Mouse (Mus musculus): ENCODE results near the gene Sh2b3. TPM values are rescaled to one million over a fixed set of nuclear protein-coding genes. Genes with fewer than 3 reads are reported as not detected.

Gene Sh2b3
- total and polyA plus RNA-seq, 3 experiments = 22.8 to 38.3 (median 35.4) TPM

DNA sequence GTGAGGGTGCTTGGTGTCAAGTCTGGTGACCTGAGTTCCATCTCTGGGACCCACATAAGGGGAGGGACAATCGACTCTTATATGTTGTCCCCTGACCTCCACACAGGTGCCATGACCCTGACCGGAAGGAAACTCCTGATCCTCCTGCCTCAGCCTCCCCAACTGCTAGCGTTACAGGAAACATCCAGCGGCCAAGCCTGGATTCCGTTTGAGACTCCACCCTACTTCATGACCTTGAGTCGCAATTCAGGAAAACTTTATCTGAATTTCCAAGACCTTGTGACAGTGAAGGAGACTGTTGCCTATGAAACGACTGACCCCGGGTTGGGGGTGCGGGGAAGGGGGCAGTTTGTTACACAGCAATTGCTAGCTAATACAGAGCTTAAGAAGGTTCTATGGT, 4.1 kb upstream of the Sh2b3 start:
- no peak for TF ChIP-seq SMC3 (IDR thresholded peaks at IDR 0.05; ENCODE audit: low read depth, low read length)
- no peak for TF ChIP-seq NRF1 (IDR thresholded peaks at IDR 0.05; ENCODE audit: low read depth, low read length)
- no peak for TF ChIP-seq POLR2A (IDR thresholded peaks at IDR 0.05; ENCODE audit: low read depth, low read length)
- TF ChIP-seq ZC3H11A (IDR thresholded peaks at IDR 0.05; ENCODE audit: low read depth, low read length) = no peak
- no peak for TF ChIP-seq E2F4 (IDR thresholded peaks at IDR 0.05; ENCODE audit: insufficient replicate concordance, low read depth, low read length)
- no peak for TF ChIP-seq JUN (IDR thresholded peaks at IDR 0.05; ENCODE audit: insufficient read depth, low read depth, low read length)
- TF ChIP-seq UBTF (IDR thresholded peaks at IDR 0.05; ENCODE audit: low read depth, low read length) = no peak
- TF ChIP-seq KAT2A (IDR thresholded peaks at IDR 0.05; ENCODE audit: insufficient replicate concordance, low read length) = no peak
- no peak for TF ChIP-seq CTCF (conservative IDR thresholded peaks at IDR 0.05 in 1 of 2, IDR thresholded peaks at IDR 0.05 in 1 of 2; ENCODE audit: low read depth in 2 of 2, low read length in 2 of 2)
- TF ChIP-seq MXI1 (IDR thresholded peaks at IDR 0.05; ENCODE audit: low read depth, low read length) = no peak
- TF ChIP-seq ZKSCAN1 (IDR thresholded peaks at IDR 0.05; ENCODE audit: borderline replicate concordance, low read depth, low read length) = no peak
- no peak for TF ChIP-seq MAX (IDR thresholded peaks at IDR 0.05; ENCODE audit: low read length)
- no peak overlapping the region for H3K4me3 ChIP-seq (replicated peaks in 1 of 3; ENCODE audit: low read depth in 2 of 3, low read length in 2 of 3, poor library complexity in 1 of 3)
- peaks cover 13 to 38% of the 10 kb centered on the region in 2 experiments for H3K4me1 ChIP-seq (ENCODE audit: control insufficient read depth in 1 of 2, insufficient read depth in 2 of 2)
- H3K4me2 ChIP-seq (ENCODE audit: insufficient read depth, low read depth, poor library complexity, severe bottlenecking) = no peak overlapping the region
- no peak for DNase-seq (ENCODE audit: extremely low read depth)
- H3K27me3 ChIP-seq (replicated peaks) = peaks cover 25% of the 10 kb centered on the region
- H3K9me3 ChIP-seq (replicated peaks; ENCODE audit: low read length) = peaks cover 8% of the 10 kb centered on the region
- dilution Hi-C loops (cut with MboI; ENCODE audit: extremely low pct_ligation_motif_present, extremely low pct_unique_long_range_greater_than_20kb, low sequenced_read_pairs) = no loop called here
- no peak overlapping the region for H3K9ac ChIP-seq (ENCODE audit: insufficient read depth, low read depth)
- in situ Hi-C loops (cut with MboI; ENCODE audit: low pct_ligation_motif_present, low pct_unique_long_range_greater_than_20kb, low sequenced_read_pairs) = no loop called here
- H3K79me2 ChIP-seq (replicated peaks; ENCODE audit: control insufficient read depth, extremely low read depth, insufficient read depth, poor library complexity, severe bottlenecking) = no peaks in the 10 kb centered on the region
- H3K27ac ChIP-seq (ENCODE audit: insufficient read depth, low read depth) = no peak overlapping the region
- H3K36me3 ChIP-seq (replicated peaks in 1 of 2; ENCODE audit: control insufficient read depth in 1 of 2, insufficient read depth in 1 of 2, low read length in 1 of 2) = no peaks in the 10 kb centered on the region

DNA sequence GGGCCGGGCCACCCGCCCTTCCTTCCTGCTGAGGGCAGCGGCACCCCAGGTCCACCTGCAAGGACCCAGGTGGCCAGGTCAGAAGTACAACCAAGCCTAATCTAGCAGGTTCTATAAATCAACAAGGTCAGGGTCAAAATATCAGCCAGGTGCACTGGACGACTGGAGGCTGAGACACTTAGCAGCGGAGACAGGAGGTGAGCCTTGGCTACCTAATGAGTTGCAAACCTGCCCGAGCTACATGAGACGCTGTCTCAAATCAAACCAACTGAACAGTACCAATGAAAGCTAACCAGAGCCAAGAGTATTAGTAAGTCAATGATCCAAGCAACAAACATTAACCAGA, 1.7 kb upstream of the Sh2b3 start:
- Histone ChIP-seq H3K4me2 (ENCODE audit: insufficient read depth, low read depth, poor library complexity, severe bottlenecking) (peak overlapping the region; percentile 82), H3K27me3 (replicated peaks) (peaks cover 9% of the 10 kb centered on the region), H3K36me3 (replicated peaks in 1 of 2; ENCODE audit: control insufficient read depth in 1 of 2, insufficient read depth in 1 of 2, low read length in 1 of 2) (no peaks in the 10 kb centered on the region), H3K79me2 (replicated peaks; ENCODE audit: control insufficient read depth, extremely low read depth, insufficient read depth, poor library complexity, severe bottlenecking) (peaks cover 17% of the 10 kb centered on the region), H3K4me3 (replicated peaks in 1 of 3; ENCODE audit: low read depth in 2 of 3, low read length in 2 of 3, poor library complexity in 1 of 3) (peak overlapping the region in 2 of 3 experiments; percentile 51 to 53), H3K4me1 (ENCODE audit: control insufficient read depth in 1 of 2, insufficient read depth in 2 of 2) (peaks cover 10 to 32% of the 10 kb centered on the region in 2 experiments), H3K9ac (ENCODE audit: insufficient read depth, low read depth) (peak overlapping the region; percentile 92; the same call in 1 of the 2 replicates), H3K27ac (ENCODE audit: insufficient read depth, low read depth) (peak overlapping the region; percentile 25; the same call in 1 of the 2 replicates), H3K9me3 (replicated peaks; ENCODE audit: low read length) (peaks cover 8% of the 10 kb centered on the region)
- no peak; the same call in 1 of the 2 replicates for TF ChIP-seq HCFC1 (IDR thresholded peaks at IDR 0.05; ENCODE audit: low read depth, low read length)
- TF ChIP-seq USF2 (conservative IDR thresholded peaks at IDR 0.05; ENCODE audit: low read depth, low read length) = no peak
- dilution Hi-C loops (cut with MboI; ENCODE audit: extremely low pct_ligation_motif_present, extremely low pct_unique_long_range_greater_than_20kb, low sequenced_read_pairs) (no loop called here), in situ Hi-C loops (cut with MboI; ENCODE audit: low pct_ligation_motif_present, low pct_unique_long_range_greater_than_20kb, low sequenced_read_pairs) (no loop called here)
- DNase-seq (ENCODE audit: extremely low read depth) = no peak
